Mouse (Mus musculus) gastrocnemius, postnatal 14 days (tissue): Measurements from ENCODE around the gene Slc25a48. TPM values are rescaled to one million over a fixed set of nuclear protein-coding genes. Genes with fewer than 3 reads are reported as not detected.

Source experiments
- DNase-seq: peaks from one replicate; pipeline ENCODE4 v3.0.0; 2021; ENCODE audit warnings: mixed read lengths
- intact Hi-C: fragments of 180-260 bp; cut with DNase I; formaldehyde crosslinking; loops from one replicate; pipeline ENCODE4 v1.15.1; 2025; ENCODE audit warnings: low total_unique reads
- total RNA-seq, 2 experiments: library from RNA; stranded (reverse); gene quantifications; 2 replicates each; pipeline ENCODE4 v1.2.3; 2021

Slc25a48 gene
- total RNA-seq, 2 experiments from 2014 or later, result 0.08 TPM; not detected in 1

DNA sequence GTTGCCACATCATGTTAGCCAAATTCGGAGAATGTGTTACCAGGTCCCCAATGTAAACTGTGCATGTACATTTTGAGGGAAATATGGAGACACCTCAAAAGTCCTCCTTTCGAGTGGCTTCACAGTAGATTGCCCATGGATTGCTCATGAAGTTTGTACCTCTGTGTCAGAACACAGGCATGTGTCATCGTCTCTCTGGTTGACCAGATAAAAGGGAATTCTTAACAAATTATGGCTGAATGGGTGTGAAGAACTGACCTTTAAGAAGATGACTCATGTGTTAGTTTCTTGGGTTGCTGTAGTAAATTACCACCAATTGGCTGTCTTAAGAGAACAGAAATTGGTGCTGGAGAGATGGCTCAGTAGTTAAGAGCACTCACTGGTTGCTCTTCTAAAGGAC, 6.0 kb downstream of the Slc25a48 start:
- DNase-seq, result no peak

DNA sequence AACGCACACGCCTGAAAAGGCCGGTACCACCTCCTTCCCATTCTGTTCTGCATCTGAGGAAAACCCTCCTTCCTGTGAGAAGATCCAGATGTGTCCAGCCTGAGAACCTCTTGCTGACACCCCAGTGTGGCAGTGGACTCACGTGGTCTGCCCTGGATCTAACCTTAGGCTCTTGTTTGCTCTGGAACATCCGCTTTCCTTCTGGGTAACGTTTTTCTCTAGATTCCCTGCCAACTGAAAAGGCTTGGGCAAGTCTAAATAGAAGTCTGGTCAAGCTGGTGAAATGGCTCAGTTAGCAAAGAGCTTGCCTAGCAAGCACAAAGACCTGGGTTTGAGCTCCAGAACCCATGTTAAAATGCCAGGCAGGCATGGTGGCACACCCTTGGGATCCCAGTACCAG, 6.8 kb downstream of the Slc25a48 start:
- intact Hi-C loops, result no loop called here
- no peak for DNase-seq

More for the DNA sequence above, 6.0 kb downstream of the Slc25a48 start:
- intact Hi-C loops, result no loop called here

DNA sequence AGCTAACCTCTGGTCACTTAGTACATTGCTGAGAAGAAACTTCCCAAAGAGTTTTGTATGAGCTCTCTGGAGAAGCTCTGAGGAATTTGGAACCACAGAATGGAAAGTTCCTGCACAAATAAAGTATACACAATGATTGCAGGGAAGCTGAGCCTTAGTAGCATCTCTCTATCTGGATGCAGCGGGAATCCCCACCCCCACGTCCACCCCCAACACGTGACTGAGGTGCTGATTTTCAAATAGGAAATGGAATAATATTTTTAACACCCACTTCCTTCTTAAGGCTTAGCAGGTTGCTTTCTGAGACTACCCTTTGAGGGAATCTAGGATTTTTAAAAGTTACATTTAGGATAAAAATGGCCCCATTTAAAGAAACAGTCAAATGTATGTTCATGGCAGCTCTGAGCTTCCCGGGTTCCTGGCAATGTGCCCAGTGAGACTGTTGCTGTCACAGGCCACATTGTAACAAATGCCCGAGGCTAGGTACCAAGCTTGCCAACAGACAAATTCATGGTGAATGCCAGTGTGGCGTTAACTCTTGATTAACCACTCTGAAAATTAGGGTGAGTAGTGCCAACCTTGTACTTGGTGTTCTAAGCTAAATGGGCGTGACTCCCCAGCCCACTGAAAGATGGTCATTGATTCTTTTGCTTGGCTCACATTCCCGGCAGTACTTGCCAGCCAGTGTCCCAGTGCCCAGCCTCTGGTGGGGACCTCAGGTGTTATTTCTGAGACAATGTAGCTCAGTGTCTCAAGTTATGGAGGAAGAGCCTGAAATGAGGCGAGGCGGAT, 11.3 kb downstream of the Slc25a48 start:
- intact Hi-C loops, result no loop called here
- no peak for DNase-seq

DNA sequence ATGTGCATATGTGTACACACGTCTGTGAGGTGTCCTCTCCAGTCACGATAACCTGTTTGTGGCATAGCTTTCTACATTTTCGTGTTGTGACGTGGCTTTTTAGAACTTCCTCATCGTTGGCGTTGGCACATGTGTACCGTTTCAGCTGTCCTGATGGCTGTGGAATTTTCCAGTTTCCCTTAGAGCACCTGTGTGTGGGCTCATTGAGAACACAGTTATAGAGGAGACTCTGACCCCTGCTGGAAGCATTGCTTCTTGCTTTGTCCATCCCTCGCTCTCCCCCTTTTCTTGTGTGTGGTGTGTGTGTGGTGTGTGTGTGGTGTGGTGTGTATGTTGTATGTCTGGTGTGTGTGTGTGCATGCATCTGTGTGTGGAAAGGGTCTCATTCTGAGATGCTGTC, 11.9 kb downstream of the Slc25a48 start:
- DNase-seq, result no peak
- intact Hi-C loops, result no loop called here

DNA sequence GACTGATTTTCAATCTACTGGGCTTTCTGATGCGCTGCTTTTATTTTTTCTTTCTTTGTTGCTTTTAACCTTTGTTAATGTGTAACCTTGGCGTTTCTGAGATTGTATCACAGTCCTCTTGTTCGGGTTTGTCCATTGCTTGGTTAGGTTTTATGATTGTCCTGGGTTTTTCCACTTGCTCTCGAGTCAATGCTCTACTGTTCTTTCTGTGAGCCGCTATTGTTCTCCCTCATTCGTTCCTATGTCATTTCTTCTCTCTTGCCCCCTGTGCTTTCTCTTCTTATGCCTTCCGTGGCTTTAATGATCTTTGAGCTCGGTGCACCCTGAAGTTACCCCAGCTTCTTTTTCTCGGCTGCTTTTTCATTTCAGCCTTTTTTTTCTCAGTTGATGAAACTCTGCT, 19.8 kb downstream of the Slc25a48 start:
- no peak for DNase-seq
- intact Hi-C loops, result no loop called here

DNA sequence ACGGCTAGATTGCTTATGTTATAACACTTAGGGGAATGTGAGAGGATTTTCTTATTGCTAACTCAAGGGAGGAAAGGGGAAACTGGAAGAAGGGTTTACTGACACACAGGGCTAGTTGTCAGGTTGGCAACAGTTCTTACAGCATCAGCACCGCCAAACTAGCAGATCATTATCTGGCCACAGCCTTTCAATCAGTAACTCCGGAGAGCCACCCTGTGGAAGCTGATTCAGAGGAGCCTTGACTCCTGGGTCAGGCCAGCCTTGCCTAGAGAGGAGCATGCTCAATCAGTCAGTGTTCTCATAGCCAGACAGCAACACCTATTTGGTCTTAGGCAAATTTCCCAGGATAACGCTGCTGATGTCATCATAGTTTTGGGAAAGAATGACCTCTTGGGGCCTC, 23.3 kb downstream of the Slc25a48 start:
- no peak for DNase-seq
- intact Hi-C loops, result no loop called here

DNA sequence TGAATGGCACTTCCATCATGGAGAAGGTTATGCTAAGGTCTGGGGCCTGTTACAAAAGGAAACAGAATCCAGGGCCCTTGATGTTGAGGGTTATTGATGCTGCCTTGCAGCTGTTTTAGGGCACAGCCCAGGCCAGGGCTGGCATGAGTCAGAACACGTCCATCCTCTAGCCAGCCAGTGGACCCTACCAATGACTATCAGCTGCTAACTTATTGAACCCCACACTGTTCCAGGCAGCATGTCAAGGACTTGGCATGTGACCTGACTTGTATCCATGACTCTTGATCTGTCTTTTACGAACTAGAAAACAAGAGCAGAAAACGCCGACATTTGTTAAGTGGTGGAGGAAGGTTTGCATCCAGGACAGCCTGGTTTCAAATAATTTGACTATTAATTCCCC, 24.6 kb downstream of the Slc25a48 start:
- intact Hi-C loops, result no loop called here
- no peak for DNase-seq

DNA sequence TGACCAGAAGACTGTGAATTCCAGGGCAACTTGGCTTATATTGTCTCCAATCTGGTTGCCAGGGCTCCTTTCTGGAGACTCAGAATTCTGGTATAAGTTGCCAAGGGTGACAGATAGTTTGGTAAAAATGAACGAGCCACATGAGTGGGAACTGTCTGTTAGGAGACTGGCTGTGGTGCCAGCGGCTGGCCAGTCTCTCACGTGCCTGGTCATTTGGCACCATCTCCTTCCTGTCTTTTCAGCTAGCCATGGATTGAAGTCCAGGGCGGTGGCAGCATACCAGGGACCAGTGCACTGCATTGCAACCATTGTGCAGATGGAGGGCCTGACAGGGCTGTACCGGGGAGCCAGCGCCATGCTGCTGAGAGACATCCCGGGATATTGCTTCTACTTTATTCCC, 25.1 kb downstream of the Slc25a48 start:
- peak; percentile 28 for DNase-seq
- intact Hi-C loops, result no loop called here

DNA sequence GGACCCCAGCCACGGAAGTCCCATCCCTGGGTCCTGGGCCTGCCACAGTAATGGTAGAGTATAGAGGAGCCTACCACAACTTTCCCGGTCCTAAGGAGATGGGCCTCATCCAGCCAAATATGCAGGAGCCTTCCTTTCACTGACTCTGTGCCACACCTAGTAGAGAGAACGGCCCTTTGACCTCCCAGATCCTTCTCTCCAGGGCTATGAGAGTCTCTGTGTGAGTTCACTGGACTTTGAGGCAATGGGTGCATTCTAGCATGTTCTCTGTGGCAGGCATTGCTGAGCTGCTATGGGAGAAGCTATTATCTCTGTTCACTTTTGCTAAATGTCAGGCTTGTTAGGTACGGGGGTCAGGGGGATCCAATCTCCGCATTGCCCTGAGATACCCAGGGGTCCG, 25.6 kb downstream of the Slc25a48 start:
- no peak for DNase-seq
- intact Hi-C loops, result no loop called here

DNA sequence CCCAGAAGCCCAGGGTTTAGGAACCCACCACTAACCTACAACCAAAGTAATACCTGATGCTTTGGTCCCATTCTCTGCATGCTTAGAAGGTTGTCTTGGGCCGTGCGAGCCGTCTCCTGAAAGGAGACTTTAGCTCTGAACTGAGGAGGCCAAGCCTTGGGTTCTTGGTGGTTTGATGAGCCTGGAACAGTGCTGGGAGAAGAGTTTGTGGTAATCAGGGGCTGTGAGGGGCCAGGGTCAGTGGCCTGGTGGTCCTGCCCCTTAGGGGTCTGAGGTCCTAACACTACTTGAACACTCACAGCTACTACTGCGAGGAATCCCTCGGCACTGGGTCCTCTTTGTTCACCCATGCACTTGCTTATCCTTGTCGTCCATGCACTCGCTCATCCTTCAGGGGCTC, 29.6 kb downstream of the Slc25a48 start:
- intact Hi-C loops, result no loop called here
- DNase-seq, result no peak

DNA sequence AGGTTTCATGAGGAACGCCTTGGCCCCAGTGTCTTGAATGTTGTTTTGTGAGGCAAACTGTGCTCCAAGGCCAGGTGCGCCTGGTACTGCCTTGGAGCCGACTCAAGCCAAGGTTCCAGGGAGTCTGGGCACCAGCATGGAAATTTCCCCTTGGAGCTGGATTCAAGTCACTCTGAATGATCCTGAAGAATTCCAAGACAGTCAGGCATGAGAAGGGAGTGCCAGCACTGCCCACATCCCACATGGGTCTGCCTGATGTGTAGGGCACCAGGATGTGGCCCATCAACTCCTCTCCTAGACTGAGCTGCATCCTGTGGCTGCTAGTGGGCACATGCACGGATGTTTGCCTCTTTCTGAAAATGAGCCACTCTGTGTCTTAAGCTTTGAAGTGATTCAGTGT, 30.4 kb downstream of the Slc25a48 start:
- intact Hi-C loops, result no loop called here
- no peak for DNase-seq

DNA sequence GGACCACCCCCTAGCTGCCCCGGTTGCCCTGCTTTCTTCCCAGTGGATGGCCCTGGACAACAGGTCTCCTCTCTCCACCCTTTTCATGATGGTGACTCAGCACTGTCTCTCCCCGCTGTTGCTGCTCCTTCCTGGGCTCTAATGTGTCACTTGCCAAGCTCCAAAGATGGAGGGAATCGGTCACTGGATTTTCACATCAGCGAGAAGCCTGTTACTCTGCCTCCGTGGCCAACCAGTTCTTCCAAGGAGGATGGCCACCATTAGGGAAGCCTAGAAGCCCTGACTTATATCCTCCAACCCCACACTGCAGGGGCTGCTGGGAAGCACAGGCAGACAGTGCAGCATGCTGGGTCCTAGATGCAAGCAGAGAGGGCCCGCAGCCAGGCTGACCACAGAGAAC, 33.1 kb downstream of the Slc25a48 start:
- DNase-seq, result no peak
- intact Hi-C loops, result loop anchor here (10.0 kb wide), 2 partner anchors 164 to 794 kb away; no protein-coding TSS in a partner anchor

DNA sequence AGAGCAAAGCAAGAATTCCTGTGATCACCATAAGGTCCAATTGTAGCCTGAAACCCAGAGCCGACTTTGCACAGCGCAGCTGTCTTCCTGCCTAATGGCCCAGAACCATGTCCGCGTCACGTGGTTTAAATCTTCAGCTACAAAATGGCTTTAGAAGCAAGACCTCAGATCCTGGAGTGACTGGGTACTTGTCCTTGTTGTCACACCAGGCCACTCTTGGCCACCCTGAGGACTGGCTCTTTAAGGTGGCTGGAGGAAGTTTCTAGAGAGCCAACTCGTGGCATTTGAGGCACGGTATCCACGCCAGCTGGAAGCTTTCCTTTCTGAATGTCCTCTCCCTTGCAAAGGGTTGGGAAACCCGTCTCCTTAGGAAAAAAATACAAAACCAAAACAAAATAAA, 33.8 kb downstream of the Slc25a48 start:
- no peak for DNase-seq
- intact Hi-C loops, result loop anchor here (10.0 kb wide), 2 partner anchors 163 to 793 kb away; no protein-coding TSS in a partner anchor

DNA sequence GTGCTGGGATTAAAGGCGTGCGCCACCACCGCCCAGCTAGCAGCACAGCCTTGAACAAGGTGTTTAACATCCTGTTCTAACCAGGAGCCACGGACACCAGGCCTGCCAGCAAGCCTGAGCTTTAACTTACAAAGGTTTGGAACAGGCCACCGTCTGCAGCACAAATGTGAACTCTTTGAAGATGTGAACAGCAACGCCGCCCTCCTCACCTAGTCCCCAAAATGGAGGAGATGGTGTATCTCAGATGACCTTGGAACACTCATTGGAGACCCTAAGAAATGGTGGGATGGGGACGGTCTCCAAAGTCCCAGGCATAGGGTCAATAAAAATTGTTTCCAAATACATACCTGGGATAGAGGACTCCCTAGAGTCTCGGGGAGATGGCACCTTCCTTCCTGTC, 34.5 kb downstream of the Slc25a48 start:
- intact Hi-C loops, result loop anchor here (10.0 kb wide), 2 partner anchors 162 to 792 kb away; no protein-coding TSS in a partner anchor
- no peak for DNase-seq

DNA sequence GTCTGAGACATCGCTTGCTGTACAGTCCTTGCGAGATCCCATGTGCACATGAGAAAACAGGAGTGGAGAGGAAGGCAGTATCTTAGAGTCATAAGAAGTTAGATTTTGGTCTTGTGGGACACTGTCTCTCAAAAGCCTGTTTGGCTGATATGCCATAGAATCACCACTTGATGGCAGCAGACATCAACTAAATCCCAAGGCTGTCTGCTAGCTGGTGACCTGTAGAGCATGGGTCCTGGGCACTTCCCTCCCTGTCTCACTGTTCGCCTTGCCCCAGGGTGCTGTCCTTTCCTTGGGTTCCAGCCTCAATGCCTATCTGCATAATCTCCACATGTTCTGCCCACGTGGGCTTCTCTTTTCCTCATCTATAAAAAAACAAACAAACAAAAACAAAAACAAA, 37.2 kb downstream of the Slc25a48 start:
- DNase-seq, result peak; percentile 41
- intact Hi-C loops, result loop anchor here (5.0 to 10.0 kb wide), 3 partner anchors 159 to 789 kb away; no protein-coding TSS in a partner anchor

DNA sequence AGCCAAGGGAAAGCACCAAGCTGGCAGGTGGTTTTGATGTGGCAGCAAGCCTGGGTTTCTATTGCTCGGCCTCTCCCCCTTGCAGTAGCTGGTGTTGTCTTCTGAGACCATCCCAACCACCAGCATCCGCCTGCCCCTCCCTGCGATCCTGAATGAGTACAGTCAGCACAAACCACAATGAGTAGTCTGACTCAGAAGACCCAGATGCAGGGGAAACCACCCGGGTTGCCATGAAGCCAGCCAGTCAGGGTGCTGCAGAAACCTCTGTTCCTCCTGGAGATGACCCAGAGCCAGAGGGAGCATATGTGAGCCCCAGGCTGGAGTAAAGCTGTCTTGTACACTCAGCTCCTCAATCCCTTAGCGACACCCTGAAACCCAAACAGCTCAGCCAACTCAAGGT, 38.6 kb downstream of the Slc25a48 start:
- intact Hi-C loops, result loop anchor here (5.0 to 10.0 kb wide), 3 partner anchors 158 to 788 kb away; no protein-coding TSS in a partner anchor
- no peak for DNase-seq

DNA sequence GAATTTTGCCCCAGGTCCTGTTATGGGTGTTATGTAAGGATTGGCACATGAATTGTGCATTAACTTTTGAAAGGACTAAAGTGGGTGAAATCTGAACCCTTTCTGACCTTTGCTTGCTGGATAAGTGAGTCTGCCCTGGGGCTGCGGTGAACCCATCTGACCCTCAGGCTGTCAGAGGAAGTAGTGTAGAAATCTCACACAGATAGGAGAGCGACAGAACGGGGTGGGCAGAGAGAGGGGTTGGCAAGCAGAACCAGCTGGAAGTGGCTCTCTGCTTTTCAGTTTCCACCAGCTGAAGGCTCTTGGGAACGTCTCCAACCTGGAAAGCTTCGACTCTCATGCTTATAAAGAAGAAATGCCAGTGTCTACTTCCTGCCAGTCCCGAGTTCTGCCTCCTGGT, 39.1 kb downstream of the Slc25a48 start:
- intact Hi-C loops, result loop anchor here (5.0 to 10.0 kb wide), 3 partner anchors 158 to 788 kb away; no protein-coding TSS in a partner anchor

DNA sequence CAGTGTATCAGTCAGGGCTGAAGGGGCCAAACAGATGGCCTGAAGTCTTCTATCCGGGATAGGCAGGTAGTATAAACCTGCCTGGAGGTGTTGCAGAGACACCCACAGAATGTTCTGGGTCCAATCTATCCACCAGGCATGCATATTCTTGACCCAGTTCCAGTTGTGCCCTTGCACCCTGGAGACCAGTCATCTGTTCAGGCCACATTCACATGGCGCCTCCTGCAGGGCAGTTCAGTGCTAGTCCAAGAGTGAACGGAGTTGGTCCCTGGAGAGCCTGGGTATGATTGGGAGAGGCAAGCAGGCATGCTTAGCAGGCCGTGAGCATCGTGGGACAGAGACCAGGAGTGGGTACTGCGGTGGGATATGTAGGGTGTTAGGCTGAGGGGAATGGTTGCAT, 39.9 kb downstream of the Slc25a48 start:
- DNase-seq, result no peak
- intact Hi-C loops, result loop anchor here (5.0 to 10.0 kb wide), 3 partner anchors 157 to 787 kb away; no protein-coding TSS in a partner anchor

More for the DNA sequence above, 39.1 kb downstream of the Slc25a48 start:
- no peak for DNase-seq

DNA sequence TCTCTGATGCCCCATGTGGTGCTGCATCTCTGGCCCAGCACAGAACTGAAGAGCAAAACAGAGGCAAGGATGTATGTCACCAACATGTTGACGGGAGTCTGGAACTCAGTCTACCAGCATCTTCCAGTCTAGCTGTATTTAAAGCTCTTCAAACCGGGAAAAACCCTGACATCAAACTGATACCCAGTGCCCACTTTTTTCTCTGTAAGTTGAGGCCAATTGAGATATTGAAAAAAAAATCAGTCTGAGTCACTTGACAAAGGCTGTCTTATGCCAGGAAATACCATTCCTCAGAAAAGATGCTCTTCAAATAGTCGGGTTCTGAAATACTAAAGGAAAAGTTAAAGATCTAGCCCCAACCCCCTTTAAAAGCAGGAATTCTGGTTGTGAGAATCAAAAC, 44.0 kb downstream of the Slc25a48 start, which contains the start of gene Il9:
Il9 (minus strand) TSS at position 101 of the 400 bp plus-strand sequence.
- DNase-seq, result no peak
- intact Hi-C loops, result no loop called here

DNA sequence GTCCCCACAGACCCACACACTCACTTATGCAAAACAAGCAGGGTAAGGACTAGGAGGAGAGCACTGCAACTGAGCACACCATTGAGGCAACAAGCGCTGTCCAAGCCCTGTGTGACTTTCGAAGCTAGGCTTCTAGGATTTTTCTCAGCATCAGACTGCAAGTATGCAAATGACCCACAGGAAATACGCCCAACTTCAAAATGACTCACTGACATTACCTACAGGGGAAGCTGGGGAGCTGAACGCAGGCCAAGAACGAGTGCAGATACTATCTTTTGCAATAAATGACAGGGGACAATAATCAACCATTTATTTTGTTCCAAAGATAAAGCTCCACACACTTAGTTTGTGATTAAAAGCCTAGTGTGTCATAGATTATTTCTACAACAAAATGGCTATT, 49.9 kb downstream of the Slc25a48 start:
- intact Hi-C loops, result no loop called here
- no peak for DNase-seq

DNA sequence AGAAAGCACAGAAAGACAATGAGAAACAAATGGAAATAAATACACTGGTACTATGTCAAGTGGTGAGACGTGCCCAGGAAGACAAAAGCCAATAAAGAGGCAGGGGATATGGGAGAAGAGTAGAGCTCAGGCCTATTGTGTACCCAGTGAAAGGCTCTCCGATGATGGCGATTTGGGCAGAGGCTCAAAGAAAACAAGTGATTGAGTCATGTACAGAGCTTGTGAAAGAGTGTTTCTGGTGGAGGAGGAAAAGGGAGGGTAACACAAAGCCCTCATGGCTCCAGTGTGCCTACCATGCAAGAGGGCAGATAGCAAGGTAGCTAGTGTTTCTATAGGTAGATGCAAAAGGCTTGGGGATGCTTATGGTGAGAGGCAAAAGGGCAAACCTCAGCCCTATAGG, 56.3 kb downstream of the Slc25a48 start:
- no peak for DNase-seq
- intact Hi-C loops, result no loop called here
